Mouse (Mus musculus) CH12.LX (cell line): ENCODE data around the gene Pbx3. TPM values are rescaled to one million over a fixed set of nuclear protein-coding genes. Genes with fewer than 3 reads are reported as not detected.

Source experiments
- DNase-seq: peaks from one replicate; pipeline ENCODE4 v3.0.0-alpha.2; 2013; ENCODE audit errors: extremely low read depth
- H3K27ac ChIP-seq: 2 replicates; pipeline ENCODE4 v1.5.1; 2012; ENCODE audit warnings: low read depth, mild to moderate bottlenecking, control low read depth, moderate library complexity; ENCODE audit not compliant: insufficient read depth
- H3K27me3 ChIP-seq: replicated peaks from 2 replicates; pipeline ENCODE3; 2012; ENCODE audit warnings: inconsistent platforms
- H3K36me3 ChIP-seq, 2 experiments: replicated peaks in 1 of 2; 2 replicates each; pipeline versions ENCODE3 to v1.6.1; 2012; ENCODE audit warnings: inconsistent platforms in 1 of 2, low read length in 1 of 2, mild to moderate bottlenecking in 1 of 2, mixed read lengths in 1 of 2, moderate library complexity in 1 of 2; ENCODE audit not compliant: control insufficient read depth in 1 of 2, insufficient read depth in 1 of 2
- H3K4me1 ChIP-seq, 2 experiments: 2 replicates each; pipeline ENCODE4 v1.6.1; 2012; ENCODE audit warnings: inconsistent platforms in 1 of 2, moderate library complexity in 1 of 2; ENCODE audit not compliant: insufficient read depth in 2 of 2, control insufficient read depth in 1 of 2
- H3K4me2 ChIP-seq: 2 replicates; pipeline ENCODE4 v1.6.1; 2012; ENCODE audit warnings: low read depth, mild to moderate bottlenecking, control low read depth; ENCODE audit not compliant: poor library complexity, insufficient read depth, severe bottlenecking
- H3K4me3 ChIP-seq, 3 experiments: fragments of 150-350 bp in 1 of 3; sonication (generic) in 1 of 3; replicated peaks in 1 of 3; 2 replicates each; pipeline versions ENCODE3 to v1.5.1; 2011 to 2012; ENCODE audit warnings: low read depth in 2 of 3, low read length in 2 of 3, mild to moderate bottlenecking in 2 of 3, moderate library complexity in 2 of 3, control low read depth in 1 of 3, improper control_type of control experiment in 1 of 3, inconsistent platforms in 1 of 3, mixed read lengths in 1 of 3; ENCODE audit not compliant: poor library complexity in 1 of 3
- H3K79me2 ChIP-seq: replicated peaks from 2 replicates; pipeline ENCODE4 v1.6.1; 2012; ENCODE audit warnings: mild to moderate bottlenecking, moderate library complexity; ENCODE audit not compliant: control insufficient read depth, poor library complexity, insufficient read depth, severe bottlenecking; ENCODE audit errors: extremely low read depth
- H3K9ac ChIP-seq: 2 replicates; pipeline ENCODE4 v1.6.1; 2012; ENCODE audit warnings: low read depth, mild to moderate bottlenecking, control low read depth, moderate library complexity; ENCODE audit not compliant: insufficient read depth
- H3K9me3 ChIP-seq: replicated peaks from 2 replicates; pipeline ENCODE3; 2012; ENCODE audit warnings: low read length, inconsistent platforms, mixed read lengths
- CHD1 ChIP-seq: IDR thresholded peaks from 2 replicates; pipeline ENCODE4 v1.6.1; 2012; ENCODE audit warnings: low read depth, low read length, improper control_type of control experiment, inconsistent platforms
- CTCF ChIP-seq, 2 experiments: IDR thresholded peaks in 1 of 2; conservative IDR thresholded peaks in 1 of 2; 2 replicates each; pipeline ENCODE4 v1.5.1; 2011 to 2012; ENCODE audit warnings: low read depth in 2 of 2, low read length in 2 of 2, improper control_type of control experiment in 1 of 2, inconsistent platforms in 1 of 2, mild to moderate bottlenecking in 1 of 2, moderate library complexity in 1 of 2
- E2F4 ChIP-seq: IDR thresholded peaks from 2 replicates; pipeline ENCODE4 v1.6.1; 2011; ENCODE audit warnings: low read depth, low read length, improper control_type of control experiment; ENCODE audit not compliant: insufficient replicate concordance
- ELF1 ChIP-seq: IDR thresholded peaks from 2 replicates; pipeline ENCODE4 v1.6.1; 2014; ENCODE audit warnings: low read depth, mild to moderate bottlenecking, inconsistent platforms, low read length, improper control_type of control experiment
- EP300 ChIP-seq: IDR thresholded peaks from 2 replicates; pipeline ENCODE4 v1.6.1; 2011; ENCODE audit warnings: low read length, improper control_type of control experiment
- JUN ChIP-seq: IDR thresholded peaks from 2 replicates; pipeline ENCODE4 v1.6.1; 2011; ENCODE audit warnings: low read depth, mild to moderate bottlenecking, low read length, improper control_type of control experiment, moderate library complexity; ENCODE audit not compliant: insufficient read depth
- JUND ChIP-seq: conservative IDR thresholded peaks from 2 replicates; pipeline ENCODE4 v1.6.1; 2011; ENCODE audit warnings: low read depth, low read length, improper control_type of control experiment
- KAT2A ChIP-seq: IDR thresholded peaks from 2 replicates; pipeline ENCODE4 v1.6.1; 2012; ENCODE audit warnings: low read length, improper control_type of control experiment, inconsistent platforms; ENCODE audit not compliant: insufficient replicate concordance
- MAX ChIP-seq: IDR thresholded peaks from 2 replicates; pipeline ENCODE4 v1.6.1; 2011; ENCODE audit warnings: low read length, improper control_type of control experiment
- MEF2A ChIP-seq: IDR thresholded peaks from 2 replicates; pipeline ENCODE4 v1.6.1; 2014; ENCODE audit warnings: low read depth, mild to moderate bottlenecking, inconsistent platforms, low read length, improper control_type of control experiment, borderline replicate concordance
- MXI1 ChIP-seq: IDR thresholded peaks from 2 replicates; pipeline ENCODE4 v1.6.1; 2011; ENCODE audit warnings: mild to moderate bottlenecking, low read depth, low read length, improper control_type of control experiment
- MYC ChIP-seq: IDR thresholded peaks from 2 replicates; pipeline ENCODE4 v1.6.1; 2011; ENCODE audit warnings: low read depth, mild to moderate bottlenecking, improper control_type of control experiment, low read length
- NELFE ChIP-seq: IDR thresholded peaks from 2 replicates; pipeline ENCODE4 v1.6.1; 2011; ENCODE audit warnings: low read depth, low read length, improper control_type of control experiment
- POLR2A ChIP-seq: IDR thresholded peaks from 2 replicates; pipeline ENCODE4 v1.6.1; 2011; ENCODE audit warnings: low read depth, mild to moderate bottlenecking, improper control_type of control experiment, low read length
- RAD21 ChIP-seq: IDR thresholded peaks from 2 replicates; pipeline ENCODE4 v1.6.1; 2011; ENCODE audit warnings: low read depth, mild to moderate bottlenecking, low read length, improper control_type of control experiment, moderate library complexity
- RCOR1 ChIP-seq: conservative IDR thresholded peaks from 2 replicates; pipeline ENCODE4 v1.6.1; 2012; ENCODE audit warnings: low read depth, mild to moderate bottlenecking, inconsistent platforms, low read length, improper control_type of control experiment
- SMC3 ChIP-seq: IDR thresholded peaks from 2 replicates; pipeline ENCODE4 v1.6.1; 2011; ENCODE audit warnings: low read depth, low read length, improper control_type of control experiment
- TBP ChIP-seq: conservative IDR thresholded peaks from 2 replicates; pipeline ENCODE4 v1.6.1; 2011; ENCODE audit warnings: low read depth, low read length, improper control_type of control experiment
- USF1 ChIP-seq: IDR thresholded peaks from 2 replicates; pipeline ENCODE4 v1.6.1; 2014; ENCODE audit warnings: low read depth, mild to moderate bottlenecking, inconsistent platforms, low read length, improper control_type of control experiment
- USF2 ChIP-seq: conservative IDR thresholded peaks from 2 replicates; pipeline ENCODE4 v1.6.1; 2011; ENCODE audit warnings: low read depth, low read length, improper control_type of control experiment
- ZMIZ1 ChIP-seq: IDR thresholded peaks from 2 replicates; pipeline ENCODE4 v1.6.1; 2012; ENCODE audit warnings: low read depth, mild to moderate bottlenecking, inconsistent platforms, low read length, improper control_type of control experiment
- dilution Hi-C: fragments of 300-500 bp; cut with MboI; formaldehyde crosslinking; loops from 2 replicates; pipeline ENCODE4 v1.14.3; 2020; ENCODE audit warnings: low sequenced_read_pairs; ENCODE audit not compliant: extremely low pct_unique_long_range_greater_than_20kb, extremely low pct_ligation_motif_present
- in situ Hi-C: fragments of 300-500 bp; cut with MboI; formaldehyde crosslinking; loops from 3 replicates; pipeline ENCODE4 v1.14.3; 2019; ENCODE audit warnings: low sequenced_read_pairs, low pct_ligation_motif_present, low pct_unique_long_range_greater_than_20kb, mixed read lengths
- polyA plus RNA-seq: library from polyadenylated mRNA; unstranded; fragments of >175 nt; gene quantifications from 2 replicates; pipeline ENCODE4 v1.2.1, GENCODE M21; 2012; ENCODE audit warnings: low read depth; ENCODE audit not compliant: insufficient read length
- total RNA-seq, 2 experiments: library from RNA; depleted of rRNA; stranded (reverse); fragments of 300-350 nt in 1 of 2; fragments of >200 nt in 1 of 2; gene quantifications; 2 replicates each; pipeline ENCODE4 v1.2.3; 2012 to 2014

The Pbx3 gene
- total and polyA plus RNA-seq, 3 experiments, result 3.8 to 8.1 (median 5.9) TPM

- Histone ChIP-seq H3K9ac (no peak overlapping the region), H3K36me3 (no peaks in the 10 kb centered on the region), H3K4me1 (no peaks in the 10 kb centered on the region), H3K79me2 (no peaks in the 10 kb centered on the region), H3K4me2 (no peak overlapping the region), H3K27me3 (no peaks in the 10 kb centered on the region), H3K27ac (no peak overlapping the region), H3K4me3 (no peak overlapping the region), H3K9me3 (no peaks in the 10 kb centered on the region)
- TF ChIP-seq JUN (no peak), RAD21 (no peak), MXI1 (no peak), ZMIZ1 (no peak), KAT2A (no peak), JUND (no peak), MYC (no peak), EP300 (no peak), ELF1 (no peak), MEF2A (no peak), NELFE (no peak), CHD1 (no peak), USF2 (no peak), CTCF (conservative IDR thresholded peaks at IDR 0.05 in 1 of 2, IDR thresholded peaks at IDR 0.05 in 1 of 2; ENCODE audit: low read depth in 2 of 2, low read length in 2 of 2) (no peak), TBP (no peak), SMC3 (no peak)
- in situ Hi-C loops, result no loop called here
- DNase-seq, result no peak
- dilution Hi-C loops, result no loop called here
These were observed 132.1 kb downstream of the Pbx3 start for GRCm38 (mm10) chr2:34240885-34241284.

GRCm38 (mm10) chr2:34239315-34239858 lies 133.6 kb downstream of the Pbx3 start:
- H3K4me1 ChIP-seq, result no peaks in the 10 kb centered on the region
- no peaks in the 10 kb centered on the region for H3K9me3 ChIP-seq
- dilution Hi-C loops, result no loop called here
- TF ChIP-seq RCOR1 (no peak), USF1 (no peak), CHD1 (no peak), USF2 (no peak), MAX (no peak), E2F4 (no peak), POLR2A (no peak)
- no peak overlapping the region for H3K4me2 ChIP-seq
- H3K4me3 ChIP-seq, result no peak overlapping the region
- DNase-seq, result no peak
- H3K79me2 ChIP-seq, result no peaks in the 10 kb centered on the region
- no peak overlapping the region for H3K9ac ChIP-seq
- H3K27ac ChIP-seq, result no peak overlapping the region
- in situ Hi-C loops, result no loop called here
- H3K27me3 ChIP-seq, result no peaks in the 10 kb centered on the region
- no peaks in the 10 kb centered on the region for H3K36me3 ChIP-seq
